Mouse (Mus musculus): ENCODE results near the gene P2ry6.

DNA sequence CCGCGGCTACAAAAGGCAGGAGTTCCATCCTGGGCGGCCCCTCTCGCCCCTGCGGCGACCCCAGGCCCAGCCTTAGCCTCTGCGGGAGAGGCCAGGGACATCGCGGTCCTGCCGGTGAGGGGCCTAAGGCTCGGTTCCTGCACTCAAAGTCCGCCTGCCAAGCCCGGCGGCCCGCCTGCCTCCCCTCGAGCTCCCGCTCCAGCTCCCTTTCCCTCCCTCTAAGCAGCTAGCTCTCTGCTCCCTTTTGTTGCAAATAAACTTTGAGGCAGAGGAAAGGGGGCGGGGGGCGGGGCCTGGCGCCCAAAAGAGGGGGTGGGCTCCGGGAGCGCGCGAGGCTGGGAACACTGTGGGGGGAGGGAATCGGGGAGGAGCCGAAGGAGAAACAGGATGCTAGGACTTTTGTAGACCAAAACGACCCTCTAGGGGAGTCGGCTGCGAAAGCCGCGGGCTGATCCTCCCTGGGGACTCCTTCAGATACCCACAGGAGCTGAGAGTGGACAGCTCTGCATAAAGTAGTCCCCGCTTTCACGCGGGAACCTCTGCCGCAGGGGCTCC, 42.4 kb downstream of the P2ry6 start, which contains the start of gene Arhgef17:
- TF ChIP-seq CTCF (IDR thresholded peaks at IDR 0.05; ENCODE audit: low read depth, low read length) (no peak), POLR2A (IDR thresholded peaks at IDR 0.05; ENCODE audit: extremely low read depth, insufficient read depth, low read length) (no peak)
